Mouse (Mus musculus) G1E (cell line): ENCODE results near the gene Rasgef1b.

Source experiments
- CTCF ChIP-seq: IDR thresholded peaks from 2 replicates; pipeline ENCODE4 v1.5.1; 2012; ENCODE audit warnings: low read depth, low read length, inconsistent platforms, mixed read lengths
- GATA1 ChIP-seq: IDR thresholded peaks from 2 replicates; pipeline ENCODE4 v1.6.1; 2012; ENCODE audit warnings: borderline replicate concordance, low read length, inconsistent platforms, mixed read lengths
- GATA2 ChIP-seq: IDR thresholded peaks from 2 replicates; pipeline ENCODE4 v1.6.1; 2012; ENCODE audit warnings: low read depth, low read length, inconsistent platforms, borderline replicate concordance
- POLR2AphosphoS5 ChIP-seq: IDR thresholded peaks from 2 replicates; pipeline ENCODE4 v1.6.1; 2012; ENCODE audit warnings: low read depth, low read length, inconsistent platforms; ENCODE audit not compliant: insufficient replicate concordance
- TAL1 ChIP-seq: conservative IDR thresholded peaks from 2 replicates; pipeline ENCODE4 v1.6.1; 2012; ENCODE audit warnings: low read depth, low read length, inconsistent platforms, mixed read lengths

- no peak for TF ChIP-seq GATA1
- no peak for TF ChIP-seq CTCF
- TF ChIP-seq TAL1 = no peak
- no peak for TF ChIP-seq GATA2
- no peak for TF ChIP-seq POLR2AphosphoS5
Observed at GRCm38 (mm10) chr5:99279016-99279757, 449.7 kb downstream of the Rasgef1b start.
